Mouse (Mus musculus) testis, adult 10 weeks (tissue): ENCODE data around the gene Syngap1. TPM values are rescaled to one million over a fixed set of nuclear protein-coding genes. Genes with fewer than 3 reads are reported as not detected.

Source experiments
- polyA plus RNA-seq: library from polyadenylated mRNA; stranded (reverse); fragments of 350-450 nt; fragmentation: Illumina TruSeq; extraction: RNeasy Lipid Tissue Mini Kit (QIAGEN cat#74804); gene quantifications from one replicate; pipeline ENCODE4 v1.2.3, GENCODE M21; 2014; ENCODE audit warnings: low read depth, low replicate concordance

Syngap1 gene
- polyA plus RNA-seq: 6.9 TPM

DNA sequence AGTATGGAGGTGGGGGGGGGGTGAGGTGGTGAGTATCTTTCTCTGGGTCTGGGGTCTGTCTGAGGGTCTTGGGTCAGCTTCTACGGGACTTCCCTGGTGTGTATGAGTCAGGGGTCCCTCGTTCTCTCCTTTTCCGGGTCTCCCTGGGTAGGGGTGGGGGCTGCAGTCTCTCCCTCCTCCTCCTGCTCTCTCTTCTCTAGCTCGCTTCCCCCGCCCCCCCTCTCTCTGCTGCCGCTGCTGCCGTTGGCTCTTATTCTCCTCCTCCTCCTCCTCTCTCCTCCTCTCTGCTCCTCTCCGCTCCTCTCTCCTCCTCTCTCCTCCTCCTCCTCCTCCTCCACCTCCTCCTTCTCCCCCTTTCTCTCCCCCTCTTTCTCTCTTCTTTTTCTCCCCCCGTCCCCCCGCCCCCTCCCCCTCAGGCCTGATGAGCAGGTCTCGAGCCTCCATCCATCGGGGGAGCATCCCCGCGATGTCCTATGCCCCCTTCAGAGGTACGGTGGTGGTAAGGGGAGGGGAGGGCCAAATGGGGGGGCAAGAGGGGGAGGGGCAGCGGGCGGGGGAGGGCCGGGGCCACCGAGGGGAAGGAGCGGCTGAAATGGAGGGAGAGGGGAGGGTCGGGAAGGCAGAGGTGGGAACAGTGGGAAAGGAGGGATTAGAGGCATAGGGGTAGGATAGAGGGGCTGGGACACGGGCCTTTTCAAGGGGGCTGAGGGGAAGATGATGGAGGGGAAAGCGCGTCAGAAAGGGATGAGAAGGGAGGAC lies at the start of gene Syngap1:
Gene Syngap1 (plus strand): TSS at position 223 of the 759 bp plus-strand sequence.

DNA sequence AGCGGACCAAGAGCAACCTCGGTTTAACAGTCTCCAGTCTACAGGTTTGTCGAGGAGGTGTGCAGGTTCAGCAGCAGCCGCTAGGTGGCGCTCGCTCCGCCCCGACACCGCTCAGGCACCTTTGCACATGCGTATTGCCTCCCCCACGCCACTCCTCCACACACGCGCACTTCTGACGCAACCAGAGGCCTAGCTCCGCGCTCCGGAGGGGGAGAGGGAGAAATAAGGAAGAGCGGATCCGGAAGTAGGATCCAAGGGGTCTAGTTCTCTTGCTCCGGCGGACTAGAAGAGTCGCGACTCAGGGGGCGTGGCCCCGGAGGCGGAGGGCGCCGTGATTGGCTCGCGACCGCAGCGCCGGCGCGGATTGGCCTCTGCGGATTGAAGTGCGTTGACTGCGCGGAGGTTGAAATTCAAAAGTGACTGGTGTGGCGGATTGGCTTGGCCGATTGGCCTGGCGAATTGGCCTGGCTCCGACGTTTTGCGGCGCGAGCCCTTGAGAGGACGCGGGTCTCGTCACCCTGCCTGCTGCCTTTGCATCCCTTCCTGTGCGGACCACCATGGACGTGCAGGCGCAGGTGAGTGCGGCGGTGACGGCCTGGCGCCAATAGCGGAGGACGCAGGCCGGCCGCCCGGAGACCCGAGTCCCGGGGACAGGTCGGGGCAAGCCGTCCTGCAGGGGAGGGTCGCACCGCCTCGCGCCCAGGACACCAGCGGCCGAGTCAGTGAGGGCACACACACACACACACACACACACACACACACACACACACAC lies 24.2 kb upstream of the Syngap1 start, which contains the start of gene Kifc5b:
Gene Kifc5b (plus strand): TSS at position 381 of the 772 bp plus-strand sequence.

DNA sequence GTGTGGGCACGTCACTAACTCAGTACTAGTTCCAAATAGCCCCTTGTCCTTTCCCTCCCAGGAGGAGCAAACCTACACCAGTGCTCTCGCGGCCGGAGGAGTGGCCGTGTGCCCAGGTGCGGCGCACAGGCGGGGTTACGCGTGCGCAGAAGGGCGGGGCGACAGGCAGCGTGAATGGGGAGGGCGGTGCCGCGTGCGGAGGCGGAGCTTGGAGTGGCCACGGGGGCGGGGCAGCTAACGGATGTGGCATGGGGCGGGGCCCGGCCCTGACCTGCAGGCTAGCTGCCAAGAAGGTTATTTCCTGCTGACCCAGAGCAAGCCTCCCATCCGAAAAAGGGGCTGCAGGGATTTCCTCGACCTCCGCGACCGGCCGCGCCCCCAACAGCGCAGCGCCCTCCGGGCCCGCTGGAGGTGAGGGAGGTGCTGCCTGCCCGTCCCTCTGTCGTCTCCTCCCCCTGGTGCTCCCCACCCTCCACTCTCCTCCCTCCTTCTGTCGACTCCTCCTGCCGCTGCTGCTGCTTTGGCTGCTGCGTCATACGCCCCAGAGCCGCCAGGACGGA lies 8.1 kb upstream of the Syngap1 start, which contains the start of gene Phf1:
Gene Phf1 (plus strand): TSS at position 214 of the 560 bp plus-strand sequence.

DNA sequence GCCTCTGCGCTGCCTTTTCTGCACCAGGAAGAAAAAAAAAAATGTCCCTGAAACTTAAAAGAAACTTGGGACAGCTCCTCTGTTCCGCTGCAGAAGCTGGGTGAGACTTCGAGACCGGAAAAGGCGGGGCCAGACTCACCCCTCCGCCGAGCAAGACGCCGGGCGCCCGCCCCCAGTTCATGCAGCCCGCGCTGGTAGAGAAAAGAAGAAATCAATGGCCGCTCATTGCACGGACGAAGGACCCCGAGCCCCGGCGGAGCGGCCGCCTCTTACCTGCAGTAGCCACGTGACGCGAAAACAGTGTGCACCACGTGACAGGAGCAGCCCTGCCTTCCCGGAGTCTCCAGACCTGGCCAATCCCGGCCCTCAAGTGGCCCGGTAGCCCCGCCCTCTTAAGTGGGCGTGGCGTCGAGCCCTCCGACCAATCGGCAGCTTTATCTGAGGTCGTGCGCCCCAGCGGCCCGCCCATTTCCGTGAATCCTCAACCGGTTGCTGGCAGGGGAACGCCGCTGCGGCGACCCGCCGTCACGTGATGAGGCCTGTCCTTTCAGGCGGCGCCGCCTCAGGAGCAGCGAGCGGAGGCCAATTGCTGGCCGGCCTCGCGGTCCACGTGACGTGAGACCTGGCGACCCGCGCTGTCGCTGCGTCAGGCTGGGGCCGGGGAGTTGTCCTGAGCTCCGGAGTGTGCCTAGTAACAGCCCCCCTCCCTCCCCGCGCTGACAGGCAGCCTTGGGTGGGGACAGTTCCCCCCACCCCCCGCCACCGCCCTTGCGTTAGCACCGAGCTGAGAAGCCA lies 1.7 kb upstream of the Syngap1 start, which contains the start of gene Cuta:
Gene Cuta (minus strand): TSS at position 392 of the 795 bp plus-strand sequence.

DNA sequence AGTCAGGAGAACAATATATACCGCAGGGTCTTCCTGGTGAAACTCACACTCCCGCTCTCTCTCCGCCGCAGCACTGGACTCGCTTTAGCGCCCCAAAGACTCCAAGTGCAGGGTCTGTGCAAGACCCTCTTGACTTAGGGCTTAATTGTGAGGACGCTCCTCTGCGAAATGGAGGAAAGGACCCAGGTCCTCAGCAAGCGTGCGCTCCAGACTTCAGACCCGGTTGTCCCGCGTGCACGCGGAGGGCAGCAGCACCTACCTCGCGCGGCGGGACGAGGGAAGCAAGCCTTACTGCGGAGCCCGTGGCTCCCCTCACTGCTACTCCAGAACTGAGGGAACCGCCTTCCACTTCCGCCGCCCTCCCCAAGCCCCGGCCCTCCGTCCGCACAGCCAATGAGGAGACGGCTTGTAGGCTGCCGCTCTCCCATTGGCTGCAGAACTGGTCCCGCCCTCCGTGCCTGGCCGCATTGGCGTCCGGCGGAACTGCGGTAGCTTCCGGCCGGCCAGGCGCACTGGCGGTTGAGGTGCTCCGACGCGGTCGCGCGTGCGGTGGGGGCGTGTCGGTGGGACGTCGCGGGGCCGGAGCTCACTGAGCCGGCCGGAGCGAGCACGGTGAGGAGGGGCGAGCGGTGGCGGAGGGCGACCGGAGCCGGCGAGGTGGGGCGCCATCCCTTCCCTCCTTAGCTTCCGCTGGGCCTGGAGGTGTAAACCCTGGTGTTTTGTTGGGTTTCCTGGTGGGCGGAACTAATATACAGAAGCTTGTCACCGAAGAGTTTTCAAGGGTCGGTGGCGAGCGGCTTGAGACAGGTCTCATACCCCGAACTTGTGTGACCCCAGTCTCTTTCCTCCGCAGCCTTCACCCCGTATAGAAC lies 31.9 kb downstream of the Syngap1 start, which contains the start of gene Zbtb9:
Gene Zbtb9 (plus strand): TSS at position 465 of the 872 bp plus-strand sequence.

Other genes starting within 250 kb of the Syngap1 start
- 85.1 TPM for gene Crebrf, start 225.6 kb upstream of the Syngap1 start, polyA plus RNA-seq
- gene Bnip1, start 160.2 kb upstream of the Syngap1 start, polyA plus RNA-seq: 20.4 TPM
- gene Nkx2-5, start 96.2 kb upstream of the Syngap1 start, polyA plus RNA-seq: not detected
- gene Kifc5b, start 24.2 kb upstream of the Syngap1 start, polyA plus RNA-seq: 0.85 TPM
- gene Phf1, start 8.2 kb upstream of the Syngap1 start, polyA plus RNA-seq: 8.5 TPM
- gene Cuta, start 1.7 kb upstream of the Syngap1 start, polyA plus RNA-seq: 4.3 TPM
- 13.9 TPM for gene Zbtb9, start 31.9 kb downstream of the Syngap1 start, polyA plus RNA-seq
- 0.73 TPM for gene Bak1, start 87.8 kb downstream of the Syngap1 start, polyA plus RNA-seq
- 0.42 TPM for gene Itpr3, start 116.1 kb downstream of the Syngap1 start, polyA plus RNA-seq
- 130 TPM for gene Uqcc2, start 192.7 kb downstream of the Syngap1 start, polyA plus RNA-seq
- 0.08 TPM for gene Ip6k3, start 226.5 kb downstream of the Syngap1 start, polyA plus RNA-seq